Mouse (Mus musculus) cerebellum, adult 2 months (tissue): ENCODE data around the gene Armh1.

Source experiments
- CTCF ChIP-seq: fragments of 200-500 bp; IDR thresholded peaks from 2 replicates; pipeline ENCODE4 v1.5.1; 2011; ENCODE audit warnings: low read depth, mild to moderate bottlenecking, control low read depth, low read length, moderate library complexity, borderline replicate concordance; ENCODE audit not compliant: insufficient read depth
- POLR2A ChIP-seq: fragments of 200-500 bp; IDR thresholded peaks from 2 replicates; pipeline ENCODE4 v1.6.1; 2011; ENCODE audit warnings: low read length, control low read depth, borderline replicate concordance; ENCODE audit not compliant: insufficient read depth

- no peak for TF ChIP-seq CTCF
- TF ChIP-seq POLR2A, result no peak
Measured at GRCm38 (mm10) chr4:117229590-117229989, 22.3 kb downstream of the Armh1 start.
